Mouse (Mus musculus) heart, postnatal 4 days (tissue): ENCODE results near the gene Cd200r1. TPM values are rescaled to one million over a fixed set of nuclear protein-coding genes. Genes with fewer than 3 reads are reported as not detected.
A peak's percentile ranks its signal among the peaks of the same experiment; 100 is the strongest.

ENCODE experiments used
- DNase-seq: peaks from one replicate; pipeline ENCODE4 v3.0.0; 2021
- total RNA-seq, 2 experiments: library from RNA; stranded (reverse); gene quantifications; 2 replicates each; pipeline ENCODE4 v1.2.3; 2021

Cd200r1 gene
- under 1 TPM; 0.36 to 0.50 TPM for total RNA-seq

DNA sequence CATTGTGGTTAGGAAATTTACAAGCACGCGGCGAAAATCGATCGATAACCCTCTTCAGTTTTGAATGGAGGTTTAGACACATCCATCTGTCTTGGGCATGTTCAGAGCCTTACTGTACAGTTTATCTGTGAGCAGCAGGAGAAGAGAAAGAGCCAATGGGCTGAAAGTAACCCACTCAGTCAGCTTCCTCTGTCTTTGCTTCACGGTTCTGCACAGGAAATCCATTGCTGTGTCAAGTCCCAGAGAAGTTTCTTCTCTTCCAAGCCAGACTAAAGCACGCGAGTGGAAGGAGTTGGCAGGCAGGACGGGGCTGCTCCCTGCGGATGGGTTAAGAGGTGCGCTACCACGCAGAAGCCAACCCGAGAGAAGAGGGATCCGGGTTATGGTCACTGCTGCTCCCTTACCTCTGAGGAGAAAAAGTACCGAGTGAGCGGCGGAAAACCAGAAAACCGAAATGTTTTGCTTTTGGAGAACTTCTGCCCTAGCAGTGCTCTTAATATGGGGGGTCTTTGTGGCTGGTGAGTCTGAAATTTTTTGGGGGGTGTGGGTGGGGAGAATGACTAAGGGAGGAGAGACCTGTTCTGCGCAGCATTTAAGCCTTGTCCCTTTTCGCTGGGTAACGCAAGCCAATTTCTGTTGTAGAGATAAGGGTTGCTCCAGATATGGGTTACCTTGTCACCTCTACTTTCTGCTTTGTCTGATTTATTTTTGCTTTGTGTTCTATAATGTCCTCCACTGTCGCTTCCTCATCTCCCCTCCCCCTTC lies at the start of gene Cd200r1:
Cd200r1 (plus strand) TSS at position 182 of the 765 bp plus-strand sequence.
- no peak for DNase-seq

DNA sequence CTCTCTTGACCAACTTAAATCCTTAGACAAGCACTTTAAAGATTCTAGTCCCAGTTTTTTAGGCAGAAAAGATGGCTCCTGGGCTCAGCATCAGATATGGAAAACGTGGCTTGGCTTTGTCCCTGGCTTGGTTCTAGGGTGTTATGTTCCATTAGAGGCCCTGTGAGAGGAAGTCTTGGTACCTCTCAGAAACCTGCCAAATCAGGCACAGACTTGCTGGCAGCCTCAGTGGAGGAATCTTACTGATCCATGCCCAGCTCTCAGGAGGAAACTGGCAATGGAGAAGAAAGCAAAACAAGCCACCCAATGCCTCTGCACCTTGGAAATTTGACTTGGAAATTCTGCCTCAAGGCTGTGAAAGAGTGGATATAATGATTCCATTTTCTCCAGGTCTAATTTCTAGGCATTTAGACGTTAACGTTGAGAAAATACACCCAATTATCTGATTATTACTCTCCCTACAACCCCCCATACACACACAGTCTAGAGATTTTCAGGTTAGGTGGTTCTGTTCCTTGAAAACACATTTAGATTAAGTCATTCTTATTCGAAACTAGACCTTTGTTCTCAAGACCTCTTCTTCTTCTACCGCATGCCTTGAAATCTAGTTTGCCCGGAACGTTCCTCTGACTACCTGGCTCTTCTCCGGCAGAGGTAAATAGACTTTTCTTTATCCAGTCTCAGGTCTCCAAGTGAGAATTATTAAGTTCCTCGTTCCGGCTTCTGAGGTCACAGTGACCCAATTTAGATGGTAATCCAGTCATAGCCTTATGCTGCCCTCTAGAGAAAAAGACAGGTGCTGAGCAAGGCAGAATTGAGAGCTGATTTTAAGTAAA lies 49.0 kb upstream of the Cd200r1 start:
- DNase-seq: peak; percentile 39

DNA sequence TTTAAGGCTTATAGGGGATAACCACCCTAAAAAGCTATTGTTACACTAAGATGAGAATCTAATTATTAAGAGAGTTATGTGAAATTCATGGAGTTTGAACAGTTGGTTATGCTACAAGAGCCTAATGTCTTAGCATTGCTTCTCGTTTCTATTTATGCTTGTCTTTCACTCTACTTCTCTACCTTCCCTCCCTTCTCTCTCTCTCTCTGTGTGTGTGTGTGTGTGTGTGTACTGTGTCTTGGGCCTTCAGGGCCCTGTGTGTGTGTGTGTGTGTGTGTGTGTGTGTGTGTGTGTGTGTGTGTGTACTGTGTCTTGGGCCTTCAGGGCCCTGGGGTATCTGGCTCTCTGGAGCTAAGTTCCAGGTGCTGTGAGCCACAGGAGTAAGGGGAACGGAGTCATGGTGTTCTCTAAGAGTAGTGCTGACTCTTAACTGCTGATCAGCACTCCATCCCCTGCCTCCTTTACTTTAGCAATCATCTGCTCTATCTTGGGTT lies 48.3 kb upstream of the Cd200r1 start:
- no peak for DNase-seq

DNA sequence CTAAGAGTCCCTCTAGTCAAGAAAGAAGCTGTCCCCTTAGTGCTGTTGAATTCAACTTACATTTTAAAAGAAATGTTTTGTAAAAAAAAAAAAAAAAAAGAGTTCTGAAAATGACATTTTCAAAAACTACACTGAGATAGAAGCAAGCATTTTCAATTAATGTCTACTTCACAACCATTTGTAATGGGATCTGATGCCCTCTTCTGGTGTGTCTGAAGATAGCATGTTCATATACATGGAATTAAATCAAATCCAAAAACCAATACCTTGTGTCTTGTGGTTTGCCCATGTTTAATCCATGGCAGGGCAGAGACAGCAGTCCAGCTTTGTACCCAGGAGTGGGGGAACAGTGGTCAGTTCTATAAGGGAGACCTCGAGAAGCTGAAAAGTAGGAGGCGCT lies 47.7 kb upstream of the Cd200r1 start:
- DNase-seq: no peak

DNA sequence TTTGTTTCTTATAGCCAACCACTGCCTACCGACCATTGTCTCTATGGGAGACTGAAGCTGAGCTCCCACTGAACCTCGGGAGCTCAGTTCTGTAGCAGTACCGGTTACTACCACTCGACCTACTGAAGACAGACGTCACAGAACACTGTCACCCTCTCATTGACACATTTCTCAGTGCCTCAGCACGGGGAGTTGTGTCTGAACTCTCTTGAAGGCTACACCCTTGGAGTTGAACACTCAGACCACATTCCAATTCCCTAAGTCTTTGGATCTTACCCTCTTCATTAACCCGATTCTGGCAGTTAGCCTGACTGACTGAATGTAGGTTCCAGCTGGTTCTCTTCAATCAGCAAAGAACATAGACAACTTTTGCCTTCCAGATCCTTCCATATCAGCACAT lies 46.2 kb upstream of the Cd200r1 start:
- no peak for DNase-seq

DNA sequence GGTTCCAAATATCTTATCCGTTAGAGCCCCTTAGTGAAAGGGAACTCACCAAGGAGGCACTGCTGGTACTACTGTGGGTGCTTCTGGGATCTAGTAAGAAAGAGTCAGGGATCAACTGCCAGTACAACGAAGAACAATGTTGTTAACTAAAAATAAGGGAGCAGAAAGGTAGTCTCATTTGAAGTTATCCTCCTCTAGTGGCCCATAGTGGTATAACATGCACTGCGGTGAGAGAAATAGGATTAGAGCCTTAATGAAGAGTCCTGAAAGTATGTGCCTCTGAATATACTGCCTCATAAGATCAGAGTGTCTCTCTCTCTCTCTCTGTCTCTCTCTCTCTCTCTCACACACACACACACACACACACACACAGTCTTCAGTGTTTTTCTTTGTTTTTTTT lies 45.0 kb upstream of the Cd200r1 start:
- no peak for DNase-seq

DNA sequence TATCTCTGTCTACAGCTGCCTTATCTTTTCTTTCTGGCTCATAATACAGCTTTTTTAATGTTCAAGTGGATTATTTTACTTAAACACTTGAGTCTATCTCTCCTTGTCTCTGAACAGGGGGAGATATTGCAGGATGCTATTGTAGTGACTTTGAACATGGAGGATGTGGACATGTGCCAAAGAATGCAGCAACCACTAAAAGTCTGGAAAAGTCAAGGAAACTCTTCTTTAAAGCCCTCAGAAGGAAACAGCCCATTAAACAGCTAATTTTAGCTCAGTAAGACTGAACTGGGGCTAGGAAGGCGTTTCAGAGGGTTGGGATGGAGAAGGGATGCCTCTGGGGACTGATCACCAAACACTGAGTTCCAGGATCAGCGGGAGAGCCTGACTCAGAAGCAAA lies 42.9 kb upstream of the Cd200r1 start:
- DNase-seq: no peak

DNA sequence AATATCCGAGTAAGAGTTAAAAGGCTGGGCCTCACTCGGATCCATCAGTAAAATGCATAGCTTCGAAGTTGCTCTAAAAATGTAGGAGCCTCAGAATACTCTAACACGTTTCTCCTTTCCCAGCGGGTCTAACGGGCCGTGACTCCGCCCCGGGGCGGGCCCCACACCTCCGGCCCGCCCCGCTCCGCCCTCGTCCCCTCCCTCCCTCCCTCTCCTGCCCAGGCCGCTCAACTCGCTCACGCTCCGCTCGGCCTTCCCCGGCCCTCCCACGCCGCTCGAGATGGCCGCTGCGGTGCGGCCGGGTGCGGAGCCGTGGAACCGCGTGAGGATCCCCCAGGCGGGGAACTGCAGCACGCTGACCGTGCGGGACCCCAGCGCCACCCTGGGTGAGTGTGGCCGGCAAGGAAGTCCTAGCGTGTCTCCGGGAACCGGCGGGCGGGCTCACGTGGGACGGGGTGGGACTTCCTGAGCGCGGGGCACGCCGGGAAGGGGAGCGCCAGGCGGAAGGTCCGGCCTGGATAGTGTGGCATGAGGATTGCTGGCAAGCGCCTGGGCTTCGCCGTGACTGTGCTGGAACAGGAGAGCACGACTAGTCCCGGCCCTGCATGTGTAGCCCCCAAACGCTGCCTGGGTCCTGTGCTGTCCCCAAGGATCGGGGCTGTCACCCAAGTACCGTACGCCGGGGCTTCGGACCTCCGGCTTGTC lies 41.3 kb upstream of the Cd200r1 start, which contains the start of gene Nepro:
Nepro (plus strand) TSS at position 219 of the 705 bp plus-strand sequence.
- peak; percentile 94 for DNase-seq

DNA sequence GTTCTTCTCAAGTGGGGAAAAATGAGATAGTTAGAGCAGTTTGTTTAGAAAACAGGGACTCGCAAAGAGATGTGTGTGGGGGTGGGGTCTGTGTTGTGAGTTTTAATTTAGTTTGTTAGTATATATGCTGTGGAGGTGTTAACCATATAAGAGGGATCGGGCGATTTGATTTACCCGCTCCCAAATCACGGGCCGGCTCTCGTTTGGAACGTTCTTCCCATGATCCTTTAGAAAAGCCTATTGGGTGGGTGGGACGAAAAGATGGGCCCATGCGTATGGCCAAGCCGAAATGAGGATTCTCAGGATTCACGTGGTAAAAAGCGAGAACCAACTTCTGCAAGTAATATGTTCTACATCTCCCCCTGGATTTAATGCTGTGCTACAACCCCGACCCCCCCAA lies 40.7 kb upstream of the Cd200r1 start:
- DNase-seq: no peak

DNA sequence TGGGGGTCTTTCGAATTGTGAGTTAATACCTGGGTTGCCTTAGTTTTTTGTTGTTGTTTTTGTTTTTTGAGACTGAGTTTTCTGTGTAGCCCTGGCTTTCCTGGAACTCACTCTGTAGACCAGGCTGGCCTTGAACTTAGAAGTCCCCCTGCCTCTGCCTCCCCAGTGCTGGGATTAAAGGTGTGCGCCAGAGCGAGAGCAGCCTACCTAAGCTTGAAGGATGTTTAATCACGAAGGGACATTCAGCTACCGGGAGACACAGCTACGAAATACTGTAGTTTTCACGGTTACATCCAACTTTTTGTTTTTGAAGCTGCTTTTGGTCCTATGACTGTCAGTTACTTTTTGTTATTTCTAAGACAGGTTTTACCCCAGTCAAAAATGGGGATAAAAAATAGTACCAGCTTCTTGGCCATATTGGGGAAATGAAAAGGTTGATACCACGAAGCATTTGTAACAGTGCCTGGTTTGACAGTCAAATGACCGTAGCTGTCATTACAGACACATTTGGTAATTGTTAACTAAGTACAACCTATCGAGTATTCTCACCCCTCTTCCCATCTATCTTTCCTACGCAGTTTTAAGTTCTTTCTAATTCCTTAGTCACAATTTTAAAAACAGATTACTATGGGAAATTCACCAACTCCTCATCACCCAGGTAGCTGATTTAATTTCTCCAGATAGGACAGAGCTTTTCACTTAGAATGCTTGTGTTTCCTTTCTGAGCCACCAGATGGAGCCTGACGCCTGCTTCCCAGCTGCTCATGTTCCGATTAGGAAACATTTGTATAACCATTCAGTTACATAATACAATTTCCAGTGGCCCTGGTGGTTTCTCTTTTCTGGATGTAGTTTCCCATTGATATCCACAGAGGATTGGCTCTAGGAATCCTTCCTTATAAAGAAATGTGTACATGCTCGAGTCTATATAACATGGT lies 40.0 kb upstream of the Cd200r1 start:
- peak; percentile 78 for DNase-seq

DNA sequence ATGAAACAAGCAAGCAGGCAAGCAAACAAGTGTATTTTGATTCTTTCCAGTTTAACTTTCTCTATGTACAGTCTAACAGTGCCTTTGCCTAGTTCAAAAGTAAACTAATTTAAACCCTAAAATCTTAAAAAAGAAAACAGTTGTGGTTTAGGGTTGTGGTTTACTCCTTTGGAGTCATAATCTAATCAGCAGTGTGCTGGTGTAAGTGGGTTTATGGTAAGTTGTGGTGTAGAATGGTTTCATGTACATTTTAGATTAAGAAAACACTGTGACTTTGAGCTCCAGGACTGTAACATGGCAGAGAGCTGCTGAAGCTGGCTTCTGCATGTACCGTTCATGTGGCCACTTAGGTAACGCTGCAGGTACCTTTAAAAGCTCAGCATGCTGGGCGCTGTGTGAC lies 38.0 kb upstream of the Cd200r1 start:
- no peak for DNase-seq

DNA sequence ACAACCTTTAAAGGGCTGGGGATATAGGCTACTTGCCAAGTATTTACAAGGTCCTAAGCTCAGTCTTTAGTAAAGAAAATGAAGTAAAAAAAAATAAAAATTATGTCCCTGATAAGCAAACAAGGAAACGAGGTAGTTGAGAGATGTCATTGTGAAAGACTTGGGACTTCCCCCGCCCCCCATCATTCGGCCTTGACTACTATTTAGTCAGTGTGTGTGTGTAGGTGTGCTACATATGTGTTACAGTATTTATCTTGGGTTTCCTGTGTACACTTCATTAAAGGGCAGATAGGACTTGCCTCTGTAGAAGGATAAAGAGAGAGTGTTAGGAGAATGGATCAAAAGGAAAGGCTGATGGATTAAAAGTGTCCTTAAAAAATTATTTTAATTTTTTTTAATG lies 31.5 kb upstream of the Cd200r1 start:
- no peak for DNase-seq

DNA sequence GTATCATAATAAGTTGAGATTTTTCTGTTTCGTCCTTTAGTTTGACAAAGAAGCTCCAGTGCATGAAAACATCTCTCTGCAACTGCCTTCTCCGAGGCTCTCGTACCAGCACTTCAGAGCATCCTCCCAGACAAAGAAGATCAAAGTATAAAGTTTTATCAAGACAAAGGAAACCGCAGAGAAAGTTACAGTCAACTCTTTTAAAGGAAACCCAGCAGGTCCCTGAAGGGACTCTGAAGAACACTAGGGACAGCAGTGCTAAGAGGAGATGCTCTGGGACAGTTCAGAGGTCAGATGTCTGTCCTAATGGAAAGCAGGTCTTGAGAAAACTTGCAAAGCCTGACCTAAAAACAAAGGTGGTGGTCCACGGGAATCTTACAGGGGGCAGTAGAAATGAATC lies 29.9 kb upstream of the Cd200r1 start:
- no peak for DNase-seq

DNA sequence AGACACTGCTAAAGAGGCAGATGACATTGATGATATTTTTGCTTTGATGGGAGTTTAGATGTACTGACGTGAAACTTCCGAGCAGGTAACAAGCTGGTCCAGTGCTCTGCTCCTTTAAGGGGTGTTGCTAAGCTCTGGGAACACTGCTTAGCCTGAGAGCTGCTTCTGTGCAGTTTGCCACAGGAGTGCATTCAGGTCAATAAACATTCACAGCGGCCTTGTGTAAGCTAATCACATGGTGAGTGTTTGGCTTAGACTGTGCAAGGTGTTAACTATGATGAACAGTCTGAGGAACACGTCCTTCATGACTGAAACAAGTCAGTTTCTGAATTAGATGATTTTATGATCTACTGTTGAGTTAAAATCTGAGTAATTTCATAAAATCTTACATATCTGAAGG lies 29.4 kb upstream of the Cd200r1 start:
- no peak for DNase-seq

DNA sequence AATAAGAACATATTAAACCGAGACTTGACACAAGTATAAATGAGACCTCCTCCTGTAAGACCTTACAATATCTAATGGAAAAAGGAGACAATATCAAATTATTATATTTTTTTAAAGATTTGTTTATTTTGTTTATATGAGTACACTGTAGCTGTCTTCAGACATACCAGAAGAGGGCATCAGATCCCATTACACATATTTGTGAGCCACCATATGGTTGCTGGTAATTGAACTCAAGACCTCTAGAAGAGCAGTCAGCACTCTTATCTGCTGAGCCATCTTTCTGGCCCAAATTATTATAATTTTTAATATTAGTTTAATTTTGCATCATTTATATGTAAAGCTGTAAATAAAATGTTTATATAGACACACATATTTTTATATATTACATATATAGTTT lies 22.8 kb upstream of the Cd200r1 start:
- no peak for DNase-seq

DNA sequence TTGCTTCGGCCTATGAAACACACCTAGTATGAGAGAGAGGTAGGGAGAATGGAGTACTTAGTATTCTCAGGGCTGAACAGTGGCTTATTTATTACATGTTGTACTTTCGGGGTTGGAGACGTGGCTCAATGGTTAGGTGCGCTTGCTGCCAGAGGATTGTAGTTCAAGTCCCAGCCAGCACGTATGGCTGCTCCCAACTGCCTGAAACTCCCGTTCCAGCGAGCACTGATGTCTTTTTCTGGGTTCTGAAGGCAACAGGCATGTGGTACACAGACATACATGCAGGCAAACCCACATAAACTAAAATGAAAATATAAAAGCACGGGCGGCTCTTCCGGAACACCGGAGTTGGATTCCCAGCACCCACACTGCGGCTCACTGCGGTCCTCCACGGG lies 20.1 kb upstream of the Cd200r1 start:
- DNase-seq: no peak

DNA sequence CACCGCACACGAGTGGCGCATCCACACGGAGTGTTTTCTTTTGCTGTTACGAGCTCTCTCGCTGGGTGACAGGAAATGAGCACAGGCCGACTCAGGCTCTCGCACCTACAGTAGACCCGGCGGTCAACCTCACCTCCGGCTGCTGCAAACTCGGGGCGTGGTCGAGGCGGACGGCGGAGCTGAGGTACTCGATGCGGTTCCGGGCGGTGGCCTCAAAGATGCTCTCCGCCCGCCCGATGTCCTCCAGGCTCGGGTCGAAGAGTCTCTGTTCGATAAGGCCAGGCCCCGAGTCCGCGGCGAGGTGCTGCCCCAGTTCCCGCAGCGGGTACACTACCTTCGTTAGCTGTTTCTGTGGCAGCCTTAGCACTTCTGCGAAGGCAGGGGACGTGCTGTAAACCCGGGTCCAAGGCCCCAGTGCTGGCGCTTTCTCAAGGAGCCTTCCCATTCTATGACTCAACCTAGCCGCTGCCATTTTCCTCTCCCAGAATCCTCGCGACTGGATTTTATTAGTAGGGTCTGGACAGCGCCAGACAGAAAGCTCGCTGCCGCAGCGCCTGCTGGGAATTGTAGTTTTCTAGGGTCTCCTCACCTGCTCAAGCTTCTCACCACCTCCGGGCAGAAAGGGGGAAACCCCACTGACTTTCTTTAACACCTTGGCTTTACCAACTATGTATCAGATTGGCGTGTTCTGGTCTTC lies 19.5 kb upstream of the Cd200r1 start, which contains the start of gene Gtpbp8:
Gtpbp8 (minus strand) TSS at position 498 of the 697 bp plus-strand sequence.
- peak; percentile 82 for DNase-seq

DNA sequence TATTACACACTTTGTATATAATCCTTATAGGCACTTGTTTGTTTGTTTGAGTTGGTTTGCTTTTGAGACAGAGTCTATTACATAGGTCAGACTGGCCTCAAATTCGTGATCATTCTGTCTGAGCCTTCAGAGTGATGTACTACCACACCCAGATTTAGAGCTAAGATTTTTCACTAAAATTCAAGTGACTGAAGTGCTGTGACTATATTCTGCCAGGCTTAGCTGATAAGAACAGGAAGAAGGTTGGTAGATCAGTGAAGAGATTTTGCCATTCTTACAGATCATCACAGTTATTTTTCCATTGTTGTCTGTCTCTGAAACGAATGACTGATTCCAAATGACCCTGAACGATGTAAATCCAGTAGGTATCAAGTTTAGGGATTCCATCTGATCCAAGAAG lies 17.5 kb upstream of the Cd200r1 start:
- no peak for DNase-seq

DNA sequence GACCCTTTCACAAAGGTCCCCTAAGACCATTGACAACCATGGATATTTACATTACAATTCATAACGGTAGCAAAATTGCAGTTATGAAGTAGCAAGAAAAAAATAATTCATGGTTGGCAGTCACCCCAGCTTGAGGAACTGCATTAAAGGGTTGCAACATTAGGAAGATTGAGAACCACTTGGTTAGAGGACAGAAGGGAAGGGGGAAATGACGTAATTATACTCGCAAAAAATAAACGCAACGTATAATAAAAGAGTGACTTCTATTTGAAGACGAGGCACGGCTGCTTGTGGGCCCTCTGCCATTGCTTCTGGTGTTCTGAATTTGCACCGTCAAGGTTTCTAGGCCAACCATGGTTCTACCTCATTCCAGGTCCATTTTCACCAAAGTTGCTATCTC lies 7.8 kb upstream of the Cd200r1 start:
- no peak for DNase-seq

DNA sequence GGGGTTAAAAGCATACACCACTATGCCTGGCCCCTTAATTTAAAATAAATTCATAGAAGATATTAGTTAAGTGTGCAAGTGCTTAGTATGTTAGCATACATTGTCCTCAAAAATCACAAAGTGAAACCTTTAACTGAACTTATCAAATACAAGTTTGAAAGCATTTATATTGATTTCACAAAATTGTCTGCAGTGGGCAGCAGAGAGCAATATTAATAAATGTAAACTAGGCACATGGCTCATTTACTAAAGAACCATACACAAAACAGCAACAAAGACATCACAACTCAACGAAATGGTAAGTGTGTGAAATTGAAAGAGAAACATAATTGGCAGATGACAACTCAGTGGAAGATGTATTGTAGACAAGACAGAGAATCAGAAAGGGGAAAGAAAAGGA lies 3.7 kb upstream of the Cd200r1 start:
- no peak for DNase-seq

DNA sequence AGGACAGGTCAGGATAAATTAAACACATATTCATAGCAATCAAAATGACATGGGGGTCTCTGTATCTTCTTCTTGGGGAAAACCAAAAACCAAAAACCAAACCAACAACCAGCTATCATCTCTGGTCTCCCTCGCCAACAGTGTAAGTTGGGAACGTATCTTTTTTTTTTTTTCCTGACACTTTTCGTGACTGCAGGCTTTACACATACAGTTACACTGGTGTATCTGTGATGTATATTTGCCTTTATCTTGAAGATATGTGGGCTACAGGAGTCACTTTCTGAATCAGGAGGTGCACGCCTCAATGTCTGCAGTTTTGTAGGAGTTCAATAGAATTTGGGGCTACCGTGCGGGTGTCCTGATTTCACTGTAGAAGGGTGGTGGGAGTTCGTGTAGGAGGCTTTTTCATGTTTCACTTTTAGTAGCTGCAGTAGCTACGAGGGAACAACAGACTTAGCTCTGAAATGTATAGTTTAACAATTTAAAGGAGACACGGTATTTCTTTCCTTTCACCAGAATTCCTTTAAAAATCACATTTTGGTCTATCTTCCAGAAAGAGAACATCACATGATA lies 870 bp downstream of the Cd200r1 start:
- no peak for DNase-seq
